Mouse (Mus musculus) testis, adult 2 months (tissue): ENCODE results near the gene Irak2. TPM values are rescaled to one million over a fixed set of nuclear protein-coding genes. Genes with fewer than 3 reads are reported as not detected.
"Not testable (repeated sequence)": the region's sequence is repeated elsewhere in the genome, so short reads cannot be mapped to it uniquely, and the experiment has no call there.

ENCODE experiments used
- H3K27ac ChIP-seq: fragments of 200-500 bp; 2 replicates; pipeline ENCODE4 v1.5.1; 2012; ENCODE audit warnings: low read depth, low read length; ENCODE audit not compliant: control insufficient read depth, insufficient read depth
- H3K27me3 ChIP-seq: fragments of 200-500 bp; 2 replicates; pipeline ENCODE4 v1.6.1; 2012; ENCODE audit warnings: mild to moderate bottlenecking, low read length, moderate library complexity; ENCODE audit not compliant: control insufficient read depth, insufficient read depth
- H3K36me3 ChIP-seq: fragments of 200-500 bp; 2 replicates; pipeline ENCODE4 v1.6.1; 2012; ENCODE audit warnings: mild to moderate bottlenecking, low read length; ENCODE audit not compliant: control insufficient read depth, insufficient read depth
- H3K4me1 ChIP-seq: fragments of 200-500 bp; 2 replicates; pipeline ENCODE4 v1.6.1; 2012; ENCODE audit warnings: low read length; ENCODE audit not compliant: control insufficient read depth, insufficient read depth
- H3K4me3 ChIP-seq: fragments of 200-500 bp; 2 replicates; pipeline ENCODE4 v1.5.1; 2012; ENCODE audit warnings: low read depth, mild to moderate bottlenecking, low read length, moderate library complexity, mixed read lengths; ENCODE audit not compliant: control insufficient read depth
- CTCF ChIP-seq: fragments of 200-500 bp; IDR thresholded peaks from 2 replicates; pipeline ENCODE4 v1.5.1; 2012; ENCODE audit warnings: low read depth, mild to moderate bottlenecking, inconsistent platforms, low read length, moderate library complexity; ENCODE audit not compliant: control insufficient read depth, insufficient read depth, insufficient replicate concordance
- POLR2A ChIP-seq: fragments of 200-500 bp; IDR thresholded peaks from 2 replicates; pipeline ENCODE4 v1.6.1; 2012; ENCODE audit warnings: low read depth, mild to moderate bottlenecking, inconsistent platforms, low read length, moderate library complexity; ENCODE audit not compliant: control insufficient read depth
- polyA plus RNA-seq: library from polyadenylated mRNA; depleted of rRNA; stranded (reverse); fragments of >200 nt; gene quantifications from 2 replicates; pipeline ENCODE4 v1.2.3, GENCODE M21; 2012

Irak2 gene
- polyA plus RNA-seq, 1 experiment = 2.4 TPM

DNA sequence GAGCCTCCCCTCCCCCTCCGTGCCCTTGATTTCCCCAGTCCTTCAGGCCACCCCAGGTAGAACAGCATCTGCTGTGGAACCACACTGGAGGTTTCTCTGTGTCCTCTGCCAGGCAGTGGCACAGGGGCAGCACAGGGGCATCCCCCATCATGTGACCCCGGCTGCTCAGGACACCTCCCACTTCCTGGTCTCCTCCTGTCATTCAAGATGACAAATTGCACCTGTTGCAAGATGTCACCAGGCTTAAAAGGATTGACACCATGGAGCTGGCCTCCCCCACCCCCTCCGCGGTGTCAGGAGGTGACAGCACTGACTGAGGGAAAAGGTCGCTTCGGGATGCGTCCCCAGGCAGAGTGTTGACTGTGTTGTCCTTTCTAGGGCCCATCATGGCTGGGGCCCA is 31.6 kb downstream of the Irak2 start:
- H3K4me1 ChIP-seq = peaks cover 4% of the 10 kb centered on the region
- no peak overlapping the region for H3K4me3 ChIP-seq
- no peaks in the 10 kb centered on the region for H3K36me3 ChIP-seq
- no peak overlapping the region for H3K27ac ChIP-seq
- no peak for TF ChIP-seq POLR2A
- no peak for TF ChIP-seq CTCF
- no peaks in the 10 kb centered on the region for H3K27me3 ChIP-seq

DNA sequence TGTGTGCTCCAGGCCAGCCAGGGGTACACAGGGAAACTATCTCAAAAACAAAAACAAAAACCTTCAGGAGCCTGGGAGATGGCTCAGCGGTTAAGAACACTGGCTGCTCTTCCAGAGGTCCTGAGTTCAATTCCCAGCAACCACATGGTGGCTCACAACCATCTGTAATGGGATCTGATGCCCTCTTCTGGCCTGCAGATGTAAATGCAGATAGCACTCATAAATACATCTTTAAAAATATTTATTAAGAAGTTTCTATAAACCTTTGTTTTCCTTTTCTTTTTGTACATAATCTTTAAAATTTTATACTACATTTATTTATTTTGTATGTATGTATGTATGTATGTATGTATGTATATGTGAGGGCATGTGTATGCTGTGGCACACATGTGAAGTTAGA is 33.8 kb downstream of the Irak2 start:
- not testable (repeated sequence) for H3K27ac ChIP-seq, H3K4me3 ChIP-seq, H3K4me1 ChIP-seq, H3K36me3 ChIP-seq, H3K27me3 ChIP-seq

DNA sequence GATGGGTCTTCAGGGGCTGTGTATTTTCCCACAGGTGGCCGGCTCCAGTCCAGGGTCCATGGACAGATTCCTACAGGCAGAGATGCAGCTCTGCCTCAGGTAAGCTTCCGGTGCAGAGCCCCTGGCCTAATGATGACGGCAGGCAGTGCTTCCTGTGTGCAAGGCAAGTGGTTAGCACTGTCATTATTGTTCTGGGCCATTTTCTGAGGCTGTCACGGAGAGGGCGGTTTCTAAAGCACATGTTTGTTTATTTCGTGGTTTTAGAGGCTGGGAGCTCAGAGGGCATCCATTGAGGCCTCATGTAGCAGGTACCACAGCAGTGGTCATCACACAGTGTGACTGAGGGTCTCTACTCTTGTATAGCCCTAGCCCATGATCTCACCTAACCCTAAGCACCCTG is 34.7 kb downstream of the Irak2 start:
- TF ChIP-seq CTCF (no peak), POLR2A (no peak)
- no peaks in the 10 kb centered on the region; the same call in none of the 2 replicates for H3K4me1 ChIP-seq
- H3K27ac ChIP-seq = no peak overlapping the region

DNA sequence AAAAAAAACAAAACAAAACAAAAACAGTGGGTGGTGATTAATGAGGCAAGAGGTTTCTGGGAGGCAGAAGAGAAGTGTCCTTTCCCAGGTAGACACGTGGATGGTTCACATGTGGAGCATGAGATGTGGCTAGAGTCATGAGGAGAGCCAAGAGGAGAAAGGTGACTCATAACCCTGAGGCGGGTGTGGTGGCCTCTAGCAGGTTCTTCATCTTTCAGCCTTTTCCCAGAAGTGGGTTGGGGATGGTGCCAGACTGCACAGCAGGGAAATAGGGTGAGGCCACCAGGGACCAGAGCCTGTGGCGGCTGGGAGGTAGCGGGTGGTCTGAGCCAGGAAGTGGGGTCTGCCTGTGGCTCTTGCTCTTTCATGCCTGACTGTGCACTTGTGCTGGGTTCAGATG is 37.0 kb downstream of the Irak2 start:
- Histone ChIP-seq H3K36me3 (no peaks in the 10 kb centered on the region), H3K27ac (no peak overlapping the region), H3K4me1 (no peaks in the 10 kb centered on the region), H3K27me3 (no peaks in the 10 kb centered on the region), H3K4me3 (no peak overlapping the region)
- TF ChIP-seq POLR2A = no peak
- TF ChIP-seq CTCF = no peak

More for the DNA sequence above, 34.7 kb downstream of the Irak2 start:
- Histone ChIP-seq H3K4me3 (no peak overlapping the region), H3K27me3 (no peaks in the 10 kb centered on the region), H3K36me3 (no peaks in the 10 kb centered on the region)

DNA sequence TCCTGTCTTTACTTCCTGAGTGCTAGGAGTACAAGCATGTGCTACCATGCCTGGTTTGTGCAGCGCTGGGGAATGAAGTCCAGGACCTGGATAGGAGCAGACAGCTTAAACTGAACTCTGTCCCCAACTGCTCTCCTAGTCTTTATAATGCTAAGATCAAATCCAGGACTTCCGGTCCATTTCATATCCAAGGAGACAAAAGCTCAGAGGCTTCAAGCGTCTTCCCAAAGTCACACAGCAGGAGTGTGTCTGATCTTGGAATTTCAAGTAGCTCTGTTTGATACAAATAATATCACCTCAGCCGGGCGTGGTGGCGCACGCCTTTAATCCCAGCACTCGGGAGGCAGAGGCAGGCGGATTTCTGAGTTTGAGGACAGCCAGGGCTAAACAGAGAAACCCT is 37.7 kb downstream of the Irak2 start:
- Histone ChIP-seq H3K36me3 (no peaks in the 10 kb centered on the region), H3K27me3 (no peaks in the 10 kb centered on the region), H3K4me1 (no peaks in the 10 kb centered on the region), H3K27ac (no peak overlapping the region), H3K4me3 (no peak overlapping the region)
- TF ChIP-seq CTCF = no peak
- no peak for TF ChIP-seq POLR2A

DNA sequence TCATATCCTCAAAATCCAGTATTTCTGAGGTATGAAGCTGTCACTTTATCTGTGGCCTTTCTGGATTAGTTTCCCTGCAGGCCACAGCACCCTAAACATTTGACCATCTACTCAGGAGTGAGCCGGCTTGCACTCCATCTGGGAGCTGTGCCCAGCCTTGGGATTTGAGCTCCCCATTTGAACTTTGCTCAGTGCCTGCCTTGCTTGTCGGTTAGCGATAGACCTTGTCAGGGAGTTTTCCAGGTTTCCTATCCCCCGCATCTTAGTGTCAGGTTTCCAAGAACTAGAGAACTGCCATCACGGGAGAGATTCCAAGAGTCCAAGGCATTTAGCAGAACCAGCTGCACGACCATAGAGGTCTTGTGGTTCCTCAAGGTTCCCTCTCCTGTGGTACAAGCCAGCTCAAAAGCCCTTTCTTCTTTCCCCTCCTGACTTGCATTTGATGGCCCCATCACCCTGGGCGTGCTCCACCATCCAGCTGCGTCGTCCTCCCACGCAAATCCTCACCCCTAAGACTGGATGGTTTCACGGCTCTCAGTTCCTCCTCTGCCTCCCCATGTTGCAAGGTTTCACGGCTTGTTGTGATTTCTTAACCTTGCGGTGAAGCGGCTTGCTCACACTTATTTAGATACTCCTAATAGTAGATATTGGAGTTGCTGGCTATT is 38.9 kb downstream of the Irak2 start:
- Histone ChIP-seq H3K4me1 (no peaks in the 10 kb centered on the region), H3K4me3 (no peak overlapping the region), H3K27ac (no peak overlapping the region), H3K36me3 (no peaks in the 10 kb centered on the region), H3K27me3 (no peaks in the 10 kb centered on the region)
- TF ChIP-seq POLR2A (no peak), CTCF (no peak)

DNA sequence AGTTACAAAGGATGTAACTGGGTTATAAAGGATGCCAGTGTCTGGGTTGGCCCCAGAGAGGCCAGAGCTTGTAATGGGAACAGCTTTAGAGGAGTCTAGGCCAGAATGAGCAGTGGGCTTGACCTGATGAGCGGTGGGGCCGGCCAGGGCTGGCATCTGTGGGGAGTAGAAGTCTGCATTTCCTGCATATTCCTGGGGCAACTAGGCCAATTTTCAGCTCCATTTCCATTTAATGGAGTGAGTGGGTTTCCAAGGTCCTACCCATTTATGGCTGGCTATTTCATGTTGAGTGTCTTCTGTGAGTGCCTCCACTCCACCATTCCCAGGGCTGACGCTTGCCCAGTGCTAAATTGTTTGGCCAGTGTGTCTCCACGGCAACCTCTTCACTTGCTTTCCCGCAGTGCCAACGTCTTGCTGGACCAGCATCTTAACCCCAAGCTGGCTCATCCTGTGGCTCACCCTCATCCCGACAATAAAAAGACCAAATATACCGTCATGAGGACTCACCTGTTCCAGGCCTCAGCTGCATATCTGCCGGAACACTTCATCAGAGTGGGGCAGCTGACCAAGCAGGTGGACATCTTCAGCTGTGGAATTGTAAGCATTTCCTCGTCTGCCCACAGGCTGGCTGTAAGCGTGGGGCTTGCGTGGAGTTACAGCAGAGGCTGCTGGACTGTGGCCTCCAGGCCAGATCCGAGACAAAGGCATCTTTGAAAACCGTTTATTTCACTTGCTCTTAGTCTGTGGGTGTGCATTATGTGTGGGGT is 40.2 kb downstream of the Irak2 start:
- H3K27me3 ChIP-seq = no peaks in the 10 kb centered on the region
- no peaks in the 10 kb centered on the region for H3K4me1 ChIP-seq
- no peak overlapping the region for H3K4me3 ChIP-seq
- no peak overlapping the region for H3K27ac ChIP-seq
- TF ChIP-seq CTCF (no peak), POLR2A (no peak)
- H3K36me3 ChIP-seq = no peaks in the 10 kb centered on the region

DNA sequence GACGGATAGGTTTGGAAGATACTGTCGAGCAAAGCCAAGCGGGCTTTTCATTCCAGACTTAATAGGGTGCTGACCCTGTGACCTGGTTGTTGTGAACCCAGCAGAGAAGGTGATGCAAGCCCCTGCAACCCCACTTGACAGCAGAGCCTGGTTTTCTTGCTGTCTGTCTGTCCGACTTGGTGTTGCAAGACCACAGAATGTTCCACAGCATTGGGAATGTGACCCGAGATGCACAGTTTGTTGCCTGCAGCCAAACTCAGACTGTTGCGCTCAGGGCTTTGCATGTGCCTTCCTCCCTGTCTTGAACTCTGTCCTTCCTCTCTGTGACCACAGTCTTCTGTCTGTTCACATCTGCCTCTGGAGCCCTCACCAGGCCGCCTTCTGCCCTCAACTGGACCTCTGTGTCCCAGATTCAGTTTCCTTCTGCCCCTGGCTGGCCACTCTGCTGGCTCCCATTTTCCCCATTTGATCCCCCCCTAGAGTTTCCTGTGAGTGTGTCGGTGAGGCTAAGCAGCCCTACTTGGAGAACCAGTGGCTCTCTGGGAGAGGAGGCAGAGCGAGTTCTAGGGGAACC is 41.8 kb downstream of the Irak2 start:
- no peaks in the 10 kb centered on the region for H3K4me1 ChIP-seq
- no peak overlapping the region for H3K4me3 ChIP-seq
- TF ChIP-seq POLR2A = no peak
- no peak for TF ChIP-seq CTCF
- H3K27ac ChIP-seq = no peak overlapping the region; the same call in 1 of the 2 replicates
- no peaks in the 10 kb centered on the region for H3K36me3 ChIP-seq
- no peaks in the 10 kb centered on the region for H3K27me3 ChIP-seq
